Mouse (Mus musculus) midbrain, embryonic 15.5 days (tissue): Measurements from ENCODE around the gene Ly9. TPM values are rescaled to one million over a fixed set of nuclear protein-coding genes. Genes with fewer than 3 reads are reported as not detected.

Experiments used
- ATAC-seq: fragments of 200-750 bp; cut with Nextera tagmentation; replicated peaks from 2 replicates; pipeline ENCODE4 v1.8.0; 2017; ENCODE audit warnings: moderate TSS enrichment
- H3K27ac ChIP-seq: fragments of 300-500 bp; sonication (generic); 2 replicates; pipeline ENCODE4 v1.5.1; 2015; ENCODE audit warnings: mild to moderate bottlenecking, inconsistent platforms
- H3K27me3 ChIP-seq: fragments of 300-500 bp; sonication (generic); replicated peaks from 2 replicates; pipeline ENCODE4 v1.6.1; 2015; ENCODE audit warnings: inconsistent platforms
- H3K36me3 ChIP-seq: fragments of 300-500 bp; sonication (generic); replicated peaks from 2 replicates; pipeline ENCODE4 v1.6.1; 2015; ENCODE audit warnings: inconsistent platforms
- H3K4me1 ChIP-seq: fragments of 300-500 bp; sonication (generic); 2 replicates; pipeline ENCODE4 v1.6.1; 2015; ENCODE audit warnings: inconsistent platforms
- H3K4me2 ChIP-seq: fragments of 300-500 bp; sonication (generic); 2 replicates; pipeline ENCODE4 v1.6.1; 2015; ENCODE audit warnings: inconsistent platforms, mild to moderate bottlenecking, moderate library complexity
- H3K4me3 ChIP-seq: fragments of 300-500 bp; sonication (generic); 2 replicates; pipeline ENCODE4 v1.5.1; 2015; ENCODE audit warnings: mild to moderate bottlenecking, inconsistent platforms
- H3K9ac ChIP-seq: fragments of 300-500 bp; sonication (generic); 2 replicates; pipeline ENCODE4 v1.6.1; 2015; ENCODE audit warnings: mild to moderate bottlenecking, inconsistent platforms
- H3K9me3 ChIP-seq: fragments of 300-500 bp; sonication (generic); 2 replicates; pipeline ENCODE4 v1.6.1; 2016; ENCODE audit warnings: inconsistent platforms
- WGBS: fragments of 180-500 bp; shearing (Covaris S2); methylation state at CpG from one replicate; pipeline ENCODE4 v1.1.7; 2015; ENCODE audit warnings: mixed read lengths; 5-methylcytosine and 5-hydroxymethylcytosine counted together
- microRNA-seq: library from miRNA; unstranded; fragments of <30 nt; microRNA quantifications from one replicate; pipeline ENCODE4, GENCODE M21; 2016
- polyA plus RNA-seq: library from polyadenylated mRNA; unstranded; fragments of >200 nt; fragmentation: Nextera tagmentation; extraction: Ambion mirVana; gene quantifications from 2 replicates; pipeline ENCODE4 v1.2.1, GENCODE M21; 2015

Ly9 gene
- polyA plus RNA-seq, 1 experiment from 2014 or later: 0.06 TPM

DNA sequence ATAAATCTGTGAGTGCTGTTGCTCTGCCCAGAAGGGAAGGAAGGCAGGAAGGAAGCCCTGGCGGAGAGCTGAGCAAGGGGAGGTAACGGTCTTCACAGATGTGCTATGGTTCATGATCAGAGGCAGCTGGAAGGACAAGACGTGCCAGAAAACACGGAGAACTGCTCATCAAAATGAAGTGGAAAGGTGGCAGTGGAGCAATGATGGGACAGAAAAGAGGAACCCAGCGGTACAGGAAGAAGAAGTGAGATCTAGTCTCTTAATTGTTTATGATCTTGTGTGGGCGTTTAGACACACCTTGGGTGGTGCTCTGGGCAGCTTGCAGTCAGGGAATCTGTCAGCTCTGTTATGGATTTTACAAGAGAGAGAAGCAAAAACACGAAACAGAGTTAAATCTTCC, 55.9 kb downstream of the Ly9 start:
- Histone ChIP-seq H3K4me3 (no peak overlapping the region), H3K27ac (no peak overlapping the region), H3K9ac (no peak overlapping the region), H3K27me3 (no peaks in the 10 kb centered on the region), H3K4me1 (no peaks in the 10 kb centered on the region), H3K9me3 (no peaks in the 10 kb centered on the region), H3K36me3 (no peaks in the 10 kb centered on the region), H3K4me2 (no peak overlapping the region)
- WGBS: 84% methylated on average over 7 of the region's 7 CpGs
- no peak for ATAC-seq

DNA sequence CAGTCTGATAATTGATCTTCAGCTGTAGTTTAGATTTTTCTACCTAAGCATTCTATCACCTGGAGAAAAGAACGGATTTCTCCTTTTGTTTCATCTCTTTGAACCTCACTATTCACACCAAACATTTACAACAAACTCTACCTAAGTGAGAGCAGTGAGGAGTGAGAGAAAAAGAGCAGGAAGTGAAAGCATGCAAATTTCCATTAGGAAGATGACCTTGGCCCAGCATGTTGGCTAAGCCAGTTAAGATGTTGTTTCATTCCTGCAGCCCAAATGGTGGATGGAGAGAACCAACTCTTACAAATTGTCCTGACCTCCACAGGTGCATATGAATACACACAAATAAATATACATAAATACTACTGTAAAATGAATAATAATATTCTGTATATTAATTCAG, 66.5 kb downstream of the Ly9 start:
- no peak overlapping the region for H3K4me2 ChIP-seq

More for the DNA sequence above, 66.5 kb downstream of the Ly9 start:
- no peak overlapping the region for H3K4me3 ChIP-seq
- no peak for ATAC-seq
- WGBS: 91% methylated on average over 1 of the region's 1 CpGs
- H3K36me3 ChIP-seq: no peaks in the 10 kb centered on the region
- H3K27ac ChIP-seq: no peak overlapping the region
- 0 out of 2 replicates have a peak, but pooled peaks cover 4% of the 10 kb centered on the region for H3K9me3 ChIP-seq
- no peak overlapping the region for H3K9ac ChIP-seq
- H3K4me1 ChIP-seq: no peaks in the 10 kb centered on the region
- H3K27me3 ChIP-seq: no peaks in the 10 kb centered on the region

Small RNA genes within 50 kb of the gene (microRNA-seq; reads per million reads assigned to microRNA genes)
- not detected for gene Mir7683

Other genes starting within 250 kb of the Ly9 start
- 3.3 and 4.5 TPM in 2 replicates for gene Klhdc9, start 246.6 kb downstream of the Ly9 start, polyA plus RNA-seq
- gene Nectin4, start 237.3 kb downstream of the Ly9 start, polyA plus RNA-seq: 3.1 and 3.6 TPM in 2 replicates
- 0.66 and 0.87 TPM in 2 replicates for gene Arhgap30, start 218.5 kb downstream of the Ly9 start, polyA plus RNA-seq
- gene Usf1, start 196.1 kb downstream of the Ly9 start, polyA plus RNA-seq: 205 and 216 TPM in 2 replicates
- gene Tstd1, start 188.5 kb downstream of the Ly9 start, polyA plus RNA-seq: 8.4 and 8.8 TPM in 2 replicates
- 9.4 and 11.8 TPM in 2 replicates for gene F11r, start 169.9 kb downstream of the Ly9 start, polyA plus RNA-seq
- gene Alyref2, start 103.9 kb downstream of the Ly9 start, polyA plus RNA-seq: 33.1 and 34.3 TPM in 2 replicates
- gene Itln1, start 72.1 kb downstream of the Ly9 start, polyA plus RNA-seq: not detected in 2 replicates
- not detected in 2 replicates for gene Cd244a, start 48.2 kb downstream of the Ly9 start, polyA plus RNA-seq
- gene Slamf7, start 45.6 kb upstream of the Ly9 start, polyA plus RNA-seq: not detected in 2 replicates
- gene Cd48, start 74.6 kb upstream of the Ly9 start, polyA plus RNA-seq: 0.72 and 1.5 TPM in 2 replicates
- 0.10 and 0.19 TPM in 2 replicates for gene Slamf1, start 159.7 kb upstream of the Ly9 start, polyA plus RNA-seq
- 0.74 and 1.1 TPM in 2 replicates for gene Cd84, start 232.3 kb upstream of the Ly9 start, polyA plus RNA-seq